Mouse (Mus musculus) cerebellum, postnatal 4 days (tissue): Measurements from ENCODE around the gene Tenm3.

Source experiments
- DNase-seq, 2 experiments: peaks; one replicate each; pipeline ENCODE4 v3.0.0; 2022; ENCODE audit warnings: low spot score in 2 of 2, mixed read lengths in 1 of 2

The Tenm3 gene

DNA sequence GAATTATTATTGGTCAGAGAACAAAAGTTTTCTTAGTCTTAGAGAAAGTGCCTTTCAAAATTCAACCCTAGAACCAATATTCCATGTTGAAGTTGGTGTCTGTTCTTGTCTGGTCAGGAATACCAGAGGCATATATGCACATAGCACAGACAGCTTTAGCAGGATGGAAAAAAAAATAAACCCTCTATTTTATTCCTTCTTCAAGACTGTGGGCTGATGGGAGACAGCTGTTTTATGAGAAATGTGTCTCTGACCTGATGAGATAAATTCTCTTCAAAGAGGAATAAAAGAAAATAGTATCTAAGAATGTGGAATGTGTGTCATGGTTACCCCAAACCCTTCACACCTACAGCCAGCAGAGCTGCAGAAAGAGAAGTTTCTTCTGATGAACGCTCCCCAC is 173.4 kb downstream of the Tenm3 start:
- no peak for DNase-seq

DNA sequence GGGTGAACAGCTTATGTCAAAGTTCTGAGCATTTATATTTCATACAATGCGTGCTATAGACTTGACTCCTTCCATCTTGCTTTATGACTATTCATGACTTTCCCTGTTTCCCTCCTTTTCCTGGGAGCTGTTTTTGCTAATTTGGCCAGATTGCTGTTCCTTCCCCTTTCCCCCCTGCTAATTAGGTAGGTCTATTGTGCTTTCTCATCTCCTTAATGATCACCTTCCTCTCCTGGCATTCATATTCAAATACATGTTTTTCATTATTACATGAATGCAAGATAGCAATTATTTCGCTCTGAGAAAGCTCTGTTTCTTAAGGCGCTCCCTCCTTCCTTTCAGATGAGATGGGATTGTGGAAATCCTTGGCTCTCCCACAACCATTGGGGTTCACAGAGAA is 178.6 kb downstream of the Tenm3 start:
- no peak for DNase-seq

DNA sequence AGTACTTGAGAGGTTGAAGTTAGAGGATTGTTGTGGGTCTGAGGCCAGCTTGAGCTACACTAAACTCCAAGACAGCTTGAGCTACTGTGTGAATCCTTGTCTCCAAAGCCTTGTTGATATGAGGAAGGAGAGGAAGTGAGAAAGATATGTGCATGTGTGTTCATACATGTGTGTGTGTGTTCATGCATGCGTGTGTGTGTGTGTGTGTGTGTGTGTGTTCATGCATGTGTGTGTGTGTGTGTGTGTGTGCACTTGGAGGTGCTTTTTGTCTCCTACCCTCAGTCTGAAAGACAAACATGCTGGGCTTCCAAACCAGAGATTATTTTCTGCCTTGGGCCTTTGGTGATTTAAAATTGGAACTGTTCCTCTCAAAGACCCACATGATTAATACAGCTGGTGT is 184.5 kb downstream of the Tenm3 start:
- DNase-seq, result no peak

DNA sequence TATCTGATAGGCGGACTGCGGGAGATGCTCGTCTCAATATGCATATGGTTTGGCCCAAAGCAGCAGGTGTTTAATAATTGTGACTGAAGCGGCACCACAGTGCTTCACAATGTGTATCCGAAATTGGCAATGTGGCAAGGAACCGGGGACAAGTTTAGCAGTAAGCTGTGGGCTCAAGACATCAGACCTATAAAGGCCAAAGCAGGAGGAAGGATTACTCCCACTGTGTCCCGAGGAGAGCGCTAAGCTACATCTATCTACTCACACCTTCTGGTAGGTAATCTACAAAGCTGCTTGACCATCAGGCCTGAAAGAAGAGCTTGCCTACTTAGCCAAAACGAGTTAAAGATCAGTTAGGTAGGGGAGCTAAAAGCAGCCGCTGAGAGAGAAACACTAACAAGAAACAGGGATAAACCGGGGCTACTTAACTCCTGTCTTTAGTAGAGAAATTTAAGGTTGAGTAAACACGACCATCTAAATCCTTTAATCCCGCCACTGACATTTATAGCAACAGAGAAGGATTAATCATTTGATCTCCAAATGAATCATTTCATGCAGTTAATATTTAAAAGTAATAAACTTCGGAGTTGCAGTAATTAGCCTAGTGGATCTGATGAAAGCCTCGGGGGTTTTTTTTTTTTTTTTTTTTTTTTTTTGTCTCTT is 188.2 kb downstream of the Tenm3 start:
- no peak for DNase-seq

DNA sequence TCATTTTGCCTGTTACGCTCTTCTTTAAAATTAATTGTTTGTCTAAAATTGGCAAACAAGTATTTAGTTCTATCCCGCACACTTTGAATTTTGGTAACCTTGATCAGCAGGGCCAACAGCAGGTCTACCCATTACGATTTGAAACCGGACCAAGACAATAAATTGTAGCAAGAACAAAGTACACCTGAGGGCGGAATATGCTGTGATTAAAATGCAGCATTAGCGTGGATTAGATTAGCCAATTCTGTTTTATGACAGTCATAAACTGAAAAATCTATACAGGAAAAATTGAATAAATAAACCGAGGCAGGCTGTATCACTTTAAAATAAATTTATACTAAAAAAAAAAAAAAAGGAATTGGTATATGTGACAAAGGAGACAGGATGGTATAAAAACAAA is 193.9 kb downstream of the Tenm3 start:
- no peak for DNase-seq

DNA sequence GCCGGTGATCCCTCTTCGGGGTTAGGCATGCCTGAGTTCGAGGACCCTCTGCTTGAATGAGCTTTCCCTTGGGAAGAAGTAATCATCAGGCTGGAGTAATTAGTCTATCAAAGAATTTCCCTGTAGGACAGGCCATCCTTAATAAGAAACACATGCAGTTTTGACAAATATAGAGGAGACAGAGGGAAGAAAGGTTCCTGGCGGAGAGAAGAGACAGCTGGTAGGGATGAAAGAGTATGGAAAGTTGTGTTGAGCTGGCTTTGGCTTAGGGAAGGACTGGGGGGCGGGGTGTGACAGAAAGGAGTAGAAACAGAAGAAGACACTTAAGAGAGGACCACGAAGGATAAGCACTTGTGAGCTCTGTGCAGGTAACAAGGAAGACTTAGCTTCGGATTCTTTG is 194.3 kb downstream of the Tenm3 start:
- no peak for DNase-seq

DNA sequence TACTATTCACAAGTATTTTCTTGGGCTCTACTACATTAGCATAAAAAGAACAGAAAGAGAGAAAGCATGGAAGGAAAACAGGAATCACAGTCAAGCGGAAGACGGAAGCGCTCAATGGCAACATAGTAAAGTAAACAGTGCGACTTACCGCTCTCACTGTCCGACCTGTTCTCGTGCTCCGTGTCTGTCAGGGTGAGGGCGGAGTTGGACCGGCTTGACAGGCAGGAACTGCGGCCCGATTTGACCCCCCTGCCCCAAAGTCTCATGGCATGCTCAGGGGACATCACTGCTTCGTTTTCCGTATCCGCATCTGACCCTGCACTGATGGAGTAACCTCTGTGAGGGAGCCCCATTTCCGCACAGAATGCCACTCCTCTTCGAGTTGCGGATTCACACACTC is 197.6 kb downstream of the Tenm3 start:
- DNase-seq, result no peak

DNA sequence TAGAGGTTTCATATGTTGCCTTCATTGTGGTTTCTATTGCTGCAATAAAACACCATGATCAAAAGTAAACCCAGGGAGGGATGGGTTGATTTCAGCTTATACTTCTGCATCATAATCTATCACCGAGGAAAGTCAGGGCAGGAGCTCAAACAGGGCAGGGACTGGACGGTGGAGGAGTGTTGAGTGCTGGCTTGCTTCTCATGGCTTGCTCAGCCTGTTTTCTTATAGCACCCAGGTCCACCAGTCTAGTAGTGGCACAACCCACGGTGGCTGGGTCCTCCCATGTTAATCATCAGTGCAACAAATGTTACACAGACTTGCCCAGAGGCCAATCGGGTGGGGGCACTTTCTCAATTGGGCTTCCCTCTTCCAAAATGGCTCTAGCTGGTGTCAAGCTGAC is 205.6 kb downstream of the Tenm3 start:
- no peak for DNase-seq

DNA sequence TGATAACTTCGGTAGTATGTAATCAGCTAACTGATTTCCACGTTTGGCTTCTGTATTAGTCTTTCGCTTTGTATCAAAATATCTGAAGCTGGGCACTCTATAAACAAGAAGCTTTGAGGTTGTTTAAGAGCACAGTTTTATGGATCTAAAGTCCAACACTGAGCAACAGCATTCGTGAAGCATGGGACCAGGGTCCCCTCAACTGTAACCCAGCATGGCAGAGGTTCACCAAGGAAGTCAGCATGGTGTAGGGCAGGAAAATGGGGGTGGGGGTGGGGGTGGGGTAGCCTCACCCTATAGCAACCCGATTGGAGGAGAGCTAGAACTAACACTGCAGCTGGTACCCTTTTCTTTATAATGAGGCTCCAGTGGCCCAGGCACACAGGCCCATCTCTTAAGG is 206.8 kb downstream of the Tenm3 start:
- DNase-seq, result no peak

DNA sequence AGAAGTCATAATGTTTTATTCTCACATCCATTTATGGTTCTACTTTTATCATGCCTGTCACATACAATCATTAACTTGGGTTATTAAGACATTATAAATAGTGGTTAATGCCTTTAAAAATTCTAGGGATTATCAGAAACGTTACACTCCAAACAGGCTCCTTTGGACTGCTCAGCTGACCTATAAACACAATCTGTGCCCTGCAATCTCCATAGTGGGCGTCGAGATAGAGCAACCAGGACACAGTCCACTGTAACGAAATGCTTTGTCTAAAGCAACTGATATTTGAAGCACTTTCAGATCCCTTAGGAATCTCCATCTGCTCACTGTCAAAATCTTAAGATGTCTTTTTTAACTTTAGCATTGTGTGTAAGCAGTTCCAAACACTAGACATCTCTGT is 207.9 kb downstream of the Tenm3 start:
- no peak for DNase-seq

DNA sequence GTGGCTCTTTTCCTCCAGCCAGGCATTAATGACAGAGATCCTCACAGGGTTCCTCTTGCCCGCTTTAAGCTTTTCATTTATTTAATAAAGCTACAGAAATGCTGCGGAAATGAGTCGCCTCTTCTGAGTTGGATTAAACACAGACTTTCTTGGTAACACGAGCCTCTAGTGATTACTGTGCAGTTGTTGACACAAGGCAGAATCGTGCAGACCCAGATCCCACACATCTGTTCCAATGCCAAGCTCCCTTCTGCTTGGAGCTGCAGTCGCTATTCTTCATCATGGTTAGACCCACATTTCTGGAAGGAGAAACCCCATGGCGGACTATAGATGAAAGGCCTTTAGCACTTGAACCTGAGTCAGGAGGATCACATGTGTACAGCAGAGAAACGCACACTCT is 210.3 kb downstream of the Tenm3 start:
- no peak for DNase-seq

DNA sequence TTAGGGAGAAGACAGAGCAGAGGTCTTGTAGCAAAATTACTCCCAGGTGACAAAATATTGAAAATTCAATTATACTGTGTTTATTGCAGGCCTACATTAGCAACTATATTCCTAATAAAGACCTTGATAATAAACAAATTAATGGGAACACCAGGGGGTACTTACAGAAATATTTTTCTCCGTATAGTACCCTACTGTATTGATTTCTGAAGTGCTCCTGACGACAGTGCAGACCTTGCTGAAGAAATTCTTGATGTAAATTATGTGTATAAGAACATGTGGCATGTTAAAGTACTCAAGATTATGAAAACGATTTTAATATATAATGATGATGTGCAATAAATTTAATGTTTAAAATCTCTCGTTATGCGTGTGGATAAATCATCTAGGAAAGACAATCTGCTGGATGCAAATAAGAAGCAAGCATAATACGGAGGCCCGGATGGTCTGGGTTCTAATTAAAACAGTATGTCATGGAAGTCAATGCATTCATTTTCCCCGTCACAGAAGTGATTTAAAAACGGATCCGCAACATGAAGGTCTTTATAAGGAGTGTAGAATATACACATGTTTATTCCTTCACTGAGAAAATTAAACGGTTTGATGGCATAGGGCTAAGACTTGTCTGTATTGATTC is 221.1 kb downstream of the Tenm3 start:
- no peak for DNase-seq

DNA sequence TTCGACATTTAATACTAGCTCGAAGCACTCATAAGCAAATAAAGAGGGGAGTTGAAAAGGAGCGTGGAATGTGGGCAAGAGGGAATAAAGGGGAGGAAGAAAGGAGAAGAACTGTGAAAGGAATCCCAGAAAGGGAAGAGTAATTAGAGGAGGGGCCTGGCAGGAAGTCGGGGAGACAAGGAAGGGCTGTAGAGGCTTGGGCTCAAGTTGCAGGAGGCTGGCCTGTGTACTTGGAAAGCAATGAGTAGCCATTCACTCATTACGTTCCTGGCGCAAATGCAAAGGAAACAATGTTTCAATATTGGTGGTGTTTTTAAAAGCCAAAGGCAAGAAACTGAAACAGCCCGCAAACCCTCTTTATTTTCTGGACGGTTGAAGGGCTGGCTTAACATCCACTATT is 228.7 kb downstream of the Tenm3 start:
- no peak for DNase-seq

DNA sequence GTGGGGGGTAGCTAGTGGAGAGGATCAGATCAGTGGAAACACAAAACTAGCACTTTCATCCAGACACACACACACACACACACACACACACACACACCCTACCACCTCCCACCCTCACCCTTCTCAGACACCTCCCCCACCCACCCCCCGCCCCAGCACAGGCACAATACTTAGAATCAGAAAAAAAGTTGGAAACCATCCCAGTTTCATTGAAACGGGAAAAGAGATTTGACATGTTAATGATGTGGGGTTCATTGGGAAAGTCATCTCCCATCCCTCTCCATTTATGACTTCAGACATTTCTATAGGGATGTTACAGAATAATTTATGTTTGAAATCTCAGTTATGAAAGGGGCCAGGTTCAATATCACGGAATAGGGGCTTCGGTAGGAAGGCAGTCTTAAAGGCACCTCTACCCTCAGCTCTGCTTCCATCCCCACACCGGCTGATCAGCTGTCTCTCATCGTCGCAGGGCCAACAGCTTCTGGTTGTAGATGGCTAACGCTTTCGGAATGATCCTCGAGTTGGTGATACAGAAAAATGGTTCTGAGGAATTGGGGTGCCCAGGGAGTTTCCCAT is 231.7 kb downstream of the Tenm3 start:
- no peak for DNase-seq

DNA sequence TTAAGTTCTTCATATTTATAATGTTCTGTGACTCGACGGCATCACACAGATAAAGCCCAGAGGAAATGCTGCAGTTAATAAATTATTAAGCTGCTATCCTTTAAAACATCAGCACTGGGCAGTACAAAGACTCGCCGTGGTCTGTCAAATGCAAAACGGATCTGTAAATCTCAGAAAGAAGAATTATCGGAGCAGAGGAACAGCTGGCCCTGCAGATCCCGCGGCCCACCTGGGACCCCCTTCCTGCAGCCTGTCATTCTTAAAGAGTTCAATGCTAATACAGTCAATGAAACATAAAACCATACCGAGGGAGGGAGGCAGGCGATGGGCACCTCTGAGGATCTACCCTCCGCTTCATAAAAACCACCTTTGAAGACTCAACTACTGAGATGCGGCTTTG is 232.6 kb downstream of the Tenm3 start:
- no peak for DNase-seq

DNA sequence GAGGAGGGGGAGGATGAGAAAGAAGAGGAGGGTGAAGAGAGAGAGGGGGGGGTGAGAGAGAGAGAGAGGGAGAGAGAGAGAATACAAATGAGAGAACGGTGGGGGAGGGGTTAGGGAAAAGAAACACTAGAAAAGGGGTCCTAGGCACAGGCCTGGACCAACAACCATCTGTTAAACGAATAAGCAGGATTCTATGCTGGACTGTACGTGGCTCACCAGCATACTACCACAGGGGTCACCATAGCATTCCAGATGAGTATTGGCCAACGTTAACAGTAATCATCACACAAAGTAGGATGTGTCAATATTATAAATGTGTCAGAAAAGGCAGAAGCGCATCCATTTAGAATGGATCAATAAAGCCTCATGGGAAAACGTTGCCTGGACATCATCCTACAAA is 233.4 kb downstream of the Tenm3 start:
- DNase-seq, result no peak

DNA sequence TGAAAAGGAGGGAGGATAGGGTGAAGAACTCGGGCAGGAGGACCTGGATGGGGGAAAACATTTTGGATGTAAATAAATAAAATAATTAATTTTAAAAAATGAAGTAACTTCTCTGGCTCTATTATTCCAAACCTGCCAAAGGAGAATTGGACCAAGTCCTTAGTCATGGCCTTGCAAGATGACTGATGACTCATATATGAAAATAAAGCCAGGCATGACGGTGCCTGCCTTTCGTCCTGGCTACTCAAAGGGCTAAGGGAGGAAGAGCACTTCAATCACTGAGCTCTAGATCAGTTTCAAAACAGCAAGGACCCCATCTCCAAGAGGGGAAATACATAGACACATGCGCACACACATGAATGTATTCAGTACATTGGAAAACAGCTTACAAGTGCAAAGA is 234.1 kb downstream of the Tenm3 start:
- no peak for DNase-seq

DNA sequence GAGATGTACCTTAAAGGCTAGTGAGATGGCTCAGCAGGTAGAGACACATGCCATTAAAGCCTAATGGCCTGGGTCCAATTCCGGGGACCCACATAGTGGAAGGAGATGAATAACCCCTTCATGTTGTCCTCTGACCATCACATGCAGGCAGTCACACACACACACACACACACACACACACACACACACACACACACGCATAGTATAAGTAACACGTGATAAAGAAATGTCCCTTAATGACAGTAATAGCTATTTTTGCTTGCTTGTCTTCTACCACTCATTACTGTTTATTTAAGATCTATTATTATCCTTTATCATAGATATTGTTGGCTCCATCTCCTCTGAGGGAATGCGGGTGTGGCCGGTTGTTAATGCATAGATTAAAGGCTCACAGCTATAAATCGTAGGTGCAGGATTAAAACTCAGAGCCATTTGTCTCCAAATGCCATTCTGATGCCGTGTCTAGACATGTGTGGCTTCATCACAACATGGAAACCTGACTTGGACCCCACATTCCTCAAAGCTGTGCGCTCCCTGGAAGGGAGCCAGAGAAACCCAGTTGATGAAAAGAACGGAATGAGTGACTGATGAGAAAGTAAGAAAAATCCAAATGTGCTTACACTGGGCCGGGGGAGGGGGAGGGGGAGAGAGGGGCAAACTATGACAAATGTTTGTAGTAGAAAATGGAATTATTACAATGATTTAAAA is 239.4 kb downstream of the Tenm3 start:
- no peak for DNase-seq

DNA sequence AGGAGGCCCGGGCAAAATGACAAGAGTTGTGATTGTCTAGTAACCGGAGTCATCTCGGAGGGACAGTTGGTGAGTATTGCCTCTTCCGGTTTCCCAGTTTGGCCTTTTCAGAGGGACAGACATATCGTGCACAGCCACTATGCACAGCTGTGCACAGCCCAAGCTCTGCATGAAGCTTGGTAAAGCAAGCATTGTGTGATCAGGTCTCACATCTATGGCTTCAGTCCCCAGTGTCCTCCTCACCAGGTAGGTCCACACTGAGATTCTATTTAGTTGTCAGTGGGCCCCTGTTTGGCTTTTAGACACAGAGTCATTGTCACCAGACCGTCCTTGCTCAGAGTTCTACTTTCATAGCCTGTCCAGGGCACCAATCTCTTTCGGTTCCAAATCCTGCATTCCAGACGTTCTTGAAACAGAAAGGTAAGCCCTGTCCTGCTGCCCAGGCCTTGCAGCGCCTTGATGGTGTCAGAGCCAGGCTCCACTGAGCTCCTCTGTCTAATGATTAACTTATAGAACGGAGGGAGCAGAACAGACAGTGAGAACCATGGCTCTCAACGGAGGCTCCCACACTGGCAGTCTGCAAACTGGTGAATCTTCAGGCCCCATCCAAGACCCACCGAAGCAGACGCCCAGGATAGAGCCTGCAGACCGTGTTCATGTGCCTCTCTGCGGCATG is 240.4 kb downstream of the Tenm3 start:
- no peak for DNase-seq

DNA sequence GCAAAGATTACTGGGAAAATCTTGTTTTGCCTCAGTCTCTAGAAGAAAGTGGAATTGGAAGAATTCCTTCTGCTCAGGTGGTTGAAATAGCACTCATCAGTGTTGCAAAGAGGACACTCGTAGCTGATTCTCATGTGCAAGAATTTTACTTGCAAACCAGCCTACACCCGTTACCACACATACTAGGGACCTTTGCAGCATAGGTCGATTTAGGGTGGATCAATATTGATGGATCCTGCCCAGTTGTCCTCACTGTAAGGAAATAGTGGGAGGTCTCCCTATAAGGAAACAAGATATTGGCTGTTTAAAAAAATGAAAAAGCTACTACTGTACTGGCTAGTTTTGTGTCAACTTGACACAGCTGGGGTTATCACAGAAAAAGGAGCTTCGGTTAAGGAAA is 242.1 kb downstream of the Tenm3 start:
- DNase-seq, result no peak

DNA sequence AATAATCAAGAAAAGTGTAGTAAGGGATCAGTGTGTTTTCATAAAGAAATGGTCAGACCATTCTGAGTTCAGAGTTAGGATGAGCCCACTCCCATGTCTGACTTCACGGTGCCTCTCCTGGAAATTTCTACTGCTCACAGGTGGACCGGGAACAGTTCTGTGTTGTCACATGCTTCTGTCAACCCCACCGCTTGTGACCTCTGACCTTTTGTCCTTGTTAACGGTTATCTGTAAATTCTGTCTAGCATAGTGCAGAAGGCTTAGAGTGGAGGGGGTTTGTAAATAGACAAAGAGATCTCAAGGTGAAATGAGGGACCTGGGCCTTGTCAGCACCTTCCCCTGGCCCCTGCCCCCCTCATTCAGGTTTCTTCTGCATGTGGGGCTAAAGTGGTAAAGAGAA is 244.7 kb downstream of the Tenm3 start:
- no peak for DNase-seq

DNA sequence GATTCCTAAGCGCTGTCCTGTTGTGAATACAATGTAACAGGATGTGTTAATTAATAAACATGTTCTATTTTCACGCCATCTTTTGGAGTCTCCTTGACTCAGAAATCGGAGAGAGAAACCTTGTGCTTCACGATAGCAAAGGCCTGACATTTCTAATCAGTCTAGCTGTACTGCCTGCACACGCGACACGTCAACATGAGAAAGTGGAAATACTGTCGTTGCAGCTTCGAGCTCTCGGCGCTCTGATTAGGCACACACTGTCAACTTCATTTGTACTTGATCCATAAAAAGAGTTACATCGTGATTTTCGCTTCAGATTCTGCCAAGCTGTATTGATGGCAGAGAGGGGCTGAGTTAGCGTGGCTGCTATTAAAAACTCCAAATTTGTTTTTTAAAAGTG is 247.4 kb downstream of the Tenm3 start:
- no peak for DNase-seq
